Mouse (Mus musculus): ENCODE measurements around the gene Gnai2. TPM values are rescaled to one million over a fixed set of nuclear protein-coding genes. Genes with fewer than 3 reads are reported as not detected.

Gene Gnai2
- total RNA-seq, 2 experiments from 2014 or later, result 248 to 259 TPM

- DNase-seq, result peak; percentile 80 to 87
- intact Hi-C loops (cut with DNase I), result loop anchor here (2.0 to 5.0 kb wide), 2 partner anchors 20 to 66 kb away; partner anchors contain the start of gene Hyal2
These were observed 2.0 kb downstream of the Gnai2 start for GRCm38 (mm10) chr9:107633091-107633660.

GRCm38 (mm10) chr9:107632478-107632877 is 2.7 kb downstream of the Gnai2 start:
- peak; percentile 58 to 69 for DNase-seq
- intact Hi-C loops (cut with DNase I), result loop anchor here (2.0 to 5.0 kb wide), 2 partner anchors 20 to 65 kb away; partner anchors contain the start of gene Hyal2

- DNase-seq, result no peak
- intact Hi-C loops (cut with DNase I), result loop anchor here (2.0 to 5.0 kb wide), 2 partner anchors 19 to 65 kb away; partner anchors contain the start of gene Hyal2
These were observed 3.3 kb downstream of the Gnai2 start for GRCm38 (mm10) chr9:107631861-107632260.

- intact Hi-C loops (cut with DNase I), result loop anchor here (5.0 kb wide), 1 partner anchor 64 kb away; the partner anchor contains the start of gene Hyal2
- DNase-seq, result no peak
These were observed 3.8 kb downstream of the Gnai2 start for GRCm38 (mm10) chr9:107631311-107631826.

GRCm38 (mm10) chr9:107630576-107630975 is 4.6 kb downstream of the Gnai2 start:
- intact Hi-C loops (cut with DNase I), result loop anchor here (5.0 kb wide), 1 partner anchor 63 kb away; the partner anchor contains the start of gene Hyal2
- DNase-seq, result no peak

- intact Hi-C loops (cut with DNase I), result loop anchor here (5.0 kb wide), 1 partner anchor 63 kb away; the partner anchor contains the start of gene Hyal2
- no peak for DNase-seq
These were observed 5.2 kb downstream of the Gnai2 start for GRCm38 (mm10) chr9:107629901-107630425.

GRCm38 (mm10) chr9:107629411-107629730 is 5.8 kb downstream of the Gnai2 start:
- intact Hi-C loops (cut with DNase I), result no loop called here

GRCm38 (mm10) chr9:107628721-107629410 is 6.3 kb downstream of the Gnai2 start:
- DNase-seq, result peak; percentile 61 to 72
- intact Hi-C loops (cut with DNase I), result no loop called here

More at GRCm38 (mm10) chr9:107629411-107629730, 5.8 kb downstream of the Gnai2 start:
- DNase-seq, result no peak

GRCm38 (mm10) chr9:107627387-107628255 is 7.5 kb downstream of the Gnai2 start:
- DNase-seq, result no peak

GRCm38 (mm10) chr9:107626844-107627277 is 8.3 kb downstream of the Gnai2 start:
- DNase-seq, result peak; percentile 84 to 85
- intact Hi-C loops (cut with DNase I), result loop anchor here (1.0 kb wide), 1 partner anchor 17 kb away; no protein-coding TSS in a partner anchor

More at GRCm38 (mm10) chr9:107627387-107628255, 7.5 kb downstream of the Gnai2 start:
- intact Hi-C loops (cut with DNase I), result no loop called here

- intact Hi-C loops (cut with DNase I), result loop anchor here (1.0 kb wide), 1 partner anchor 18 kb away; no protein-coding TSS in a partner anchor
- no peak for DNase-seq
These were observed 8.9 kb downstream of the Gnai2 start for GRCm38 (mm10) chr9:107626158-107626843.

GRCm38 (mm10) chr9:107625351-107626128 is 9.6 kb downstream of the Gnai2 start:
- intact Hi-C loops (cut with DNase I), result loop anchor here (1.0 kb wide), 1 partner anchor 19 kb away; no protein-coding TSS in a partner anchor
- peak in 1 of 2 experiments; percentile 14 for DNase-seq

- intact Hi-C loops (cut with DNase I), result no loop called here
- DNase-seq, result no peak
These were observed 10.2 kb downstream of the Gnai2 start for GRCm38 (mm10) chr9:107624951-107625350.

GRCm38 (mm10) chr9:107624539-107624938 is 10.6 kb downstream of the Gnai2 start:
- intact Hi-C loops (cut with DNase I), result no loop called here
- peak in 1 of 2 experiments; percentile 49 for DNase-seq

GRCm38 (mm10) chr9:107620954-107621353 is 14.2 kb downstream of the Gnai2 start:
- DNase-seq, result no peak
- intact Hi-C loops (cut with DNase I), result no loop called here

GRCm38 (mm10) chr9:107619546-107619879 is 15.7 kb downstream of the Gnai2 start:
- intact Hi-C loops (cut with DNase I), result no loop called here

GRCm38 (mm10) chr9:107618778-107619545 is 16.2 kb downstream of the Gnai2 start:
- peak; percentile 63 to 66 for DNase-seq
- intact Hi-C loops (cut with DNase I), result no loop called here

More at GRCm38 (mm10) chr9:107619546-107619879, 15.7 kb downstream of the Gnai2 start:
- no peak for DNase-seq

- no peak for DNase-seq
- intact Hi-C loops (cut with DNase I), result no loop called here
These were observed 17.1 kb downstream of the Gnai2 start for GRCm38 (mm10) chr9:107618098-107618497.

Measured in heart, postnatal 36 days (tissue).